Mouse (Mus musculus) midbrain, embryonic 12.5 days (tissue): ENCODE data around the gene Mok. TPM values are rescaled to one million over a fixed set of nuclear protein-coding genes. Genes with fewer than 3 reads are reported as not detected.

Source experiments
- ATAC-seq: fragments of 200-750 bp; cut with Nextera tagmentation; 2 replicates; pipeline ENCODE4 v1.8.0; 2017; ENCODE audit warnings: low read depth, moderate TSS enrichment, moderate library complexity; ENCODE audit not compliant: low FRiP score
- H3K27ac ChIP-seq: fragments of 300-500 bp; sonication (generic); replicated peaks from 2 replicates; pipeline ENCODE4 v1.5.1; 2016; ENCODE audit warnings: mild to moderate bottlenecking
- H3K27me3 ChIP-seq: fragments of 300-500 bp; sonication (generic); 2 replicates; pipeline ENCODE4 v1.6.1; 2016; ENCODE audit warnings: mild to moderate bottlenecking
- H3K36me3 ChIP-seq: fragments of 300-500 bp; sonication (generic); 2 replicates; pipeline ENCODE4 v1.6.1; 2016
- H3K4me1 ChIP-seq: fragments of 300-500 bp; sonication (generic); 2 replicates; pipeline ENCODE4 v1.6.1; 2016
- H3K4me2 ChIP-seq: fragments of 300-500 bp; sonication (generic); replicated peaks from 2 replicates; pipeline ENCODE4 v1.6.1; 2016; ENCODE audit warnings: mild to moderate bottlenecking, moderate library complexity
- H3K4me3 ChIP-seq: fragments of 300-500 bp; sonication (generic); 2 replicates; pipeline ENCODE4 v1.5.1; 2016; ENCODE audit warnings: mild to moderate bottlenecking
- H3K9ac ChIP-seq: fragments of 300-500 bp; sonication (generic); replicated peaks from 2 replicates; pipeline ENCODE4 v1.6.1; 2016; ENCODE audit warnings: mild to moderate bottlenecking, moderate library complexity
- H3K9me3 ChIP-seq: fragments of 300-500 bp; sonication (generic); 2 replicates; pipeline ENCODE4 v1.6.1; 2016; ENCODE audit warnings: mild to moderate bottlenecking
- WGBS: fragments of 180-500 bp; shearing (Covaris S2); methylation state at CpG from one replicate; pipeline ENCODE4 v1.1.7; 2016; 5-methylcytosine and 5-hydroxymethylcytosine counted together
- polyA plus RNA-seq: library from polyadenylated mRNA; unstranded; fragments of >200 nt; fragmentation: Nextera tagmentation; extraction: Ambion mirVana; gene quantifications from 2 replicates; pipeline ENCODE4 v1.2.1, GENCODE M21; 2016

The Mok gene
- polyA plus RNA-seq, 1 experiment from 2014 or later = 13.2 TPM

DNA sequence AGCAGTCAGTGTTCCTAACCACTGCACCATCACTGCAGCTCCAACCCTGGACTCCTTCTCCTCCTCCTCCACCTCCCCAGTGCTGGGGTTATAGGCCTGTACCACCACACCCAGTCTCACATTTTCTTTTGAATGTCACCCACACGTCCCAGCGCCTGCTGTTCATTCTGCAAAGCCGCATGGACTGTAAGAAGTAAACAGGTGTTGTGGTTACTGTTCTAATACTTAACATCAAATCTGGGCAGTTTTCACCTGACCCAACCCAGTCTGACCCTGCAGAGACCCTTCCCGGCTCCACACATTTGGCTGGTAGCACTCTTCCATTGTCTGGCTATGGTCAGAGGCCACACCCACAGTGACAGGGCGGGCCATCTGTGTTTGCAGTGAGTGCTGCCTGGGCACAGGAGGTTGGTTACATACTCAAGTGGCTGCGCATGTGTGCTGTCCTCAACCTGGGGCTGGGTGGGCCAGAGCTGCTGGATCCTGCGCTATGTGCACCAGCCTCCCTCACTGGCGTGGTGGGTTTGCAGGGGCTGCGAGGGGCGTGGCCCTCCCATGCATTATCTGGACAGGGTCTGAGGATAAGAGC lies 38.8 kb downstream of the Mok start:
- no peak overlapping the region for H3K27ac ChIP-seq
- no peak for ATAC-seq
- no peak overlapping the region for H3K4me2 ChIP-seq
- no peaks in the 10 kb centered on the region for H3K36me3 ChIP-seq
- H3K9me3 ChIP-seq = no peaks in the 10 kb centered on the region
- H3K4me1 ChIP-seq = peaks cover 13% of the 10 kb centered on the region
- H3K4me3 ChIP-seq = no peak overlapping the region
- WGBS = 83% methylated on average over 10 of the region's 10 CpGs
- H3K27me3 ChIP-seq = no peaks in the 10 kb centered on the region
- H3K9ac ChIP-seq = no peak overlapping the region

- no peak overlapping the region for H3K9ac ChIP-seq
- no peak overlapping the region for H3K4me3 ChIP-seq
- H3K27me3 ChIP-seq = no peaks in the 10 kb centered on the region
- H3K4me2 ChIP-seq = no peak overlapping the region
- no peak for ATAC-seq
- WGBS = 97% methylated on average over 4 of the region's 4 CpGs
- no peaks in the 10 kb centered on the region for H3K9me3 ChIP-seq
- peaks cover 5% of the 10 kb centered on the region for H3K4me1 ChIP-seq
- H3K36me3 ChIP-seq = peaks cover 5% of the 10 kb centered on the region; the same call in 1 of the 2 replicates
- H3K27ac ChIP-seq = no peak overlapping the region
Observed at GRCm38 (mm10) chr12:110799226-110799625, 41.5 kb downstream of the Mok start.

DNA sequence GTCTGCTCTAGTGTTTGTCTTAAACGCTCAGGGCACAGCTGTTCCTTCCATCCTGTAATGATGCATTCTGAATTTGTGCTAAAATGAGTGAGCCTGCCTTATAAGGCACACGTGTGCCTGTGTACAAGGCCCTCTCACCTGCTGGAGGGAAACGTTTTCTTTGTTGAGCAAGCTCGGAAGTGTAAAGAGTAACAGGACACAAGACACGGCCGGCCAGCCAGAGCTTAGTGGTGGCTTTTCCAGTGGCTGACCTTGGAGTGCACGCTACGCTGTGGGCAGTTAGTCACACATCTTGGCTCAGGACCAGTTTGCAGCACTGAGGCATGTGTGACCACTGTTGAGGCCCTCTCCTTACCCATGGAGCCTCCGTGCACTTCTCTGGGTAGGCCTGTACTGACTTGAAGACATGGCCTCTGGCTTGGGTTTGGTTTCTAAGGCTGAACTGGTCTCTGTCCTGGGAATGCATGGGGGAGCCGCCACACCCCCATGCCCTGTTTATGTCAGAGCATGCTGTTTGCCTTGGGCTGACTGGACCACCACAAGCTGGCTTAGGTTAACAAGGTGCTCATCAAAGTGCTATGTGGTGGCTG lies 42.8 kb downstream of the Mok start:
- Histone ChIP-seq H3K27me3 (no peaks in the 10 kb centered on the region), H3K4me2 (no peak overlapping the region), H3K9ac (no peak overlapping the region), H3K4me3 (no peak overlapping the region), H3K4me1 (no peaks in the 10 kb centered on the region; the same call in none of the 2 replicates), H3K27ac (no peak overlapping the region), H3K36me3 (peaks cover 10% of the 10 kb centered on the region), H3K9me3 (no peaks in the 10 kb centered on the region)
- ATAC-seq = no peak
- WGBS = 92% methylated on average over 10 of the region's 10 CpGs

DNA sequence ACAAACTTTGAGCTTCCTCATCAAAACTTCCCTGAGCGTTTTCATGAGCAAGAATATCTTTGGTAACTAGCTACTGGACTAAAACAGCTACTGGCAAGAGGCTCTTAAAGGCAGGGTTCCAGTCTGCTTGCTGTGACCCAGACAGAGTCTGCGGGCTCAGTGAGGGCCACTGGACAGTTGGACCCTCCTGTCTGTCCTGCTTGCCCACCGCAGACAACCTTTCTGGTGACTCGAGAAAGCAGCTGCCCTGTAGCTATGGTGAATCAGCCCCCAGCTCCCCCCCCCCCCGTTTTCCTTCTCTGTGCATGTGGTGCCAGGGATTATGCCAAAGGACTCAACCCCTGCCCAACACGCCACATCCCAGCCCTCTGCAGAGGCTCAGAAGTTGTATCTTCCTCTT lies 43.5 kb downstream of the Mok start:
- no peaks in the 10 kb centered on the region for H3K27me3 ChIP-seq
- H3K9ac ChIP-seq = no peak overlapping the region
- H3K27ac ChIP-seq = no peak overlapping the region
- H3K36me3 ChIP-seq = peaks cover 10% of the 10 kb centered on the region
- H3K4me2 ChIP-seq = no peak overlapping the region
- H3K9me3 ChIP-seq = no peaks in the 10 kb centered on the region
- no peak overlapping the region for H3K4me3 ChIP-seq
- 89% methylated on average over 6 of the region's 6 CpGs for WGBS
- no peaks in the 10 kb centered on the region; the same call in 1 of the 2 replicates for H3K4me1 ChIP-seq
- ATAC-seq = no peak

GRCm38 (mm10) chr12:110796748-110797147 lies 44.0 kb downstream of the Mok start:
- 88% methylated on average over 6 of the region's 6 CpGs for WGBS
- H3K27me3 ChIP-seq = no peaks in the 10 kb centered on the region
- no peaks in the 10 kb centered on the region; the same call in 1 of the 2 replicates for H3K4me1 ChIP-seq
- no peaks in the 10 kb centered on the region for H3K9me3 ChIP-seq
- peaks cover 10% of the 10 kb centered on the region for H3K36me3 ChIP-seq
- no peak overlapping the region for H3K4me3 ChIP-seq
- no peak overlapping the region for H3K27ac ChIP-seq
- no peak overlapping the region for H3K4me2 ChIP-seq
- H3K9ac ChIP-seq = no peak overlapping the region
- ATAC-seq = no peak

- no peaks in the 10 kb centered on the region for H3K27me3 ChIP-seq
- H3K4me1 ChIP-seq = no peaks in the 10 kb centered on the region; the same call in 1 of the 2 replicates
- no peaks in the 10 kb centered on the region for H3K9me3 ChIP-seq
- H3K4me2 ChIP-seq = no peak overlapping the region
- H3K9ac ChIP-seq = no peak overlapping the region
- ATAC-seq = no peak
- peaks cover 10% of the 10 kb centered on the region for H3K36me3 ChIP-seq
- H3K27ac ChIP-seq = no peak overlapping the region
- WGBS = 93% methylated on average over 6 of the region's 6 CpGs
- H3K4me3 ChIP-seq = no peak overlapping the region
Observed at GRCm38 (mm10) chr12:110795035-110795434, 45.7 kb downstream of the Mok start.

GRCm38 (mm10) chr12:110791026-110791425 lies 49.7 kb downstream of the Mok start:
- Histone ChIP-seq H3K9ac (no peak overlapping the region), H3K27me3 (no peaks in the 10 kb centered on the region), H3K4me3 (no peak overlapping the region), H3K36me3 (peaks cover 10% of the 10 kb centered on the region), H3K4me2 (no peak overlapping the region), H3K9me3 (no peaks in the 10 kb centered on the region), H3K4me1 (no peaks in the 10 kb centered on the region; the same call in 1 of the 2 replicates), H3K27ac (no peak overlapping the region)
- WGBS = 93% methylated on average over 8 of the region's 8 CpGs
- ATAC-seq = no peak

GRCm38 (mm10) chr12:110790580-110790979 lies 50.2 kb downstream of the Mok start:
- Histone ChIP-seq H3K4me3 (no peak overlapping the region), H3K27me3 (no peaks in the 10 kb centered on the region), H3K9me3 (no peaks in the 10 kb centered on the region), H3K9ac (no peak overlapping the region), H3K36me3 (peaks cover 10% of the 10 kb centered on the region), H3K27ac (no peak overlapping the region), H3K4me1 (no peaks in the 10 kb centered on the region; the same call in 1 of the 2 replicates), H3K4me2 (no peak overlapping the region)
- 91% methylated on average over 4 of the region's 4 CpGs for WGBS
- ATAC-seq = no peak

DNA sequence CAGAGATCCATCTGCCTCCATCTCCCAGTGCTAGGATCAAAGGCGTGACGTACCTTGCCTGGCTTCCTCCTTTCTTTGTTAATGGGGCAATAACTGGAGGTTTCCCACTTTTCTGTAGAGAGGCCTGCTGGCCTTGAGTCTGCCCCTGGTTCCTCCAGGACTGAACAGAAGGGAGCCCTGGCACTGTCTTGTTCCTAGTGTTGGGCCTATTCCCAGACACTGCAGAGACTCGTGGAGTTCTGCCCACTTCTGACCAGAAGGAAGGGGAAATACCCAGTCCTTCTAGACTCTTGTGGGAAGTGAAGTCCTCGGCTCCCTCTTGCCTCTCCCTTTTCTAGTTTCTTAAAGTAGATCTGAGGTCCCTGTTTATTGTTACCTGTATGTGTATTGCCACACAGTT lies 54.5 kb downstream of the Mok start:
- peaks cover 11% of the 10 kb centered on the region; the same call in 1 of the 2 replicates for H3K36me3 ChIP-seq
- H3K4me3 ChIP-seq = no peak overlapping the region
- no peak overlapping the region for H3K4me2 ChIP-seq
- no peaks in the 10 kb centered on the region for H3K27me3 ChIP-seq
- ATAC-seq = no peak
- H3K27ac ChIP-seq = no peak overlapping the region
- H3K9ac ChIP-seq = no peak overlapping the region
- WGBS = 86% methylated on average over 4 of the region's 4 CpGs
- no peaks in the 10 kb centered on the region for H3K4me1 ChIP-seq
- H3K9me3 ChIP-seq = no peaks in the 10 kb centered on the region

GRCm38 (mm10) chr12:110784211-110784610 lies 56.5 kb downstream of the Mok start:
- no peak overlapping the region for H3K4me2 ChIP-seq
- no peak for ATAC-seq
- no peak overlapping the region for H3K27ac ChIP-seq
- peaks cover 27% of the 10 kb centered on the region for H3K36me3 ChIP-seq
- no peak overlapping the region for H3K9ac ChIP-seq
- 89% methylated on average over 2 of the region's 2 CpGs for WGBS
- H3K9me3 ChIP-seq = no peaks in the 10 kb centered on the region
- H3K4me3 ChIP-seq = no peak overlapping the region
- no peaks in the 10 kb centered on the region for H3K4me1 ChIP-seq
- H3K27me3 ChIP-seq = no peaks in the 10 kb centered on the region

GRCm38 (mm10) chr12:110782278-110782677 lies 58.5 kb downstream of the Mok start:
- H3K27ac ChIP-seq = no peak overlapping the region
- no peaks in the 10 kb centered on the region for H3K9me3 ChIP-seq
- H3K27me3 ChIP-seq = no peaks in the 10 kb centered on the region
- peaks cover 28% of the 10 kb centered on the region for H3K36me3 ChIP-seq
- H3K4me2 ChIP-seq = no peak overlapping the region
- no peaks in the 10 kb centered on the region for H3K4me1 ChIP-seq
- 100% methylated on average over 1 of the region's 1 CpGs for WGBS
- H3K9ac ChIP-seq = no peak overlapping the region
- no peak for ATAC-seq
- H3K4me3 ChIP-seq = no peak overlapping the region

DNA sequence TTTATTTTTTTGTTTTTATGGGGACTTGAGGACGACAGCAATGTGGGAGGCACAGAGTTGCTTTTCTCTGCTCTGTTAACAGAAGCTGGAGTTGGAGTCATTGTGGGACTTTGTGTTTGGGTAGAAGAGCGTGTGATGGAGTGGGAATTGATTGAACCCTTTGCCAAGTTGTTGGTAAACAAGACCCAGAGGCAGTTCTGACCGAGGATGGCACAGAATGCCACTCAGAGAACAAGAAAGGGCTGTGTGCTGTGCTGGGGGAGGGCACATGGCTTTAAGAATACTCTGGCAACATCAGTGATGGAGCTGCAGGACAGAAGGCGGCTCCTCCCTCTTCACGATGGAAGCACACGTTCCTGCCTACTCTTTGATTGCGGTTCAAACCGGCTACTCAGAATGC lies 59.6 kb downstream of the Mok start:
- H3K36me3 ChIP-seq = peaks cover 28% of the 10 kb centered on the region
- no peak overlapping the region for H3K27ac ChIP-seq
- H3K4me2 ChIP-seq = no peak overlapping the region
- WGBS = 86% methylated on average over 8 of the region's 8 CpGs
- no peak overlapping the region for H3K9ac ChIP-seq
- H3K4me3 ChIP-seq = no peak overlapping the region
- H3K4me1 ChIP-seq = no peaks in the 10 kb centered on the region
- no peaks in the 10 kb centered on the region for H3K9me3 ChIP-seq
- H3K27me3 ChIP-seq = no peaks in the 10 kb centered on the region
- no peak for ATAC-seq
